Mouse (Mus musculus) limb, embryonic 10.5 days (tissue): Measurements from ENCODE around the gene Zp2. TPM values are rescaled to one million over a fixed set of nuclear protein-coding genes. Genes with fewer than 3 reads are reported as not detected.

Experiments
- DNase-seq: peaks from one replicate; pipeline ENCODE4 v3.0.0-alpha.2; 2017; ENCODE audit warnings: low spot score
- H3K27ac ChIP-seq: fragments of 300-500 bp; sonication (generic); 2 replicates; pipeline ENCODE4 v1.5.1; 2016; ENCODE audit warnings: mild to moderate bottlenecking
- H3K27me3 ChIP-seq: fragments of 300-500 bp; sonication (generic); 2 replicates; pipeline ENCODE4 v1.6.1; 2016; ENCODE audit warnings: low read depth, mild to moderate bottlenecking; ENCODE audit not compliant: poor library complexity, severe bottlenecking
- H3K36me3 ChIP-seq: fragments of 300-500 bp; sonication (generic); 2 replicates; pipeline ENCODE4 v1.6.1; 2016; ENCODE audit warnings: mild to moderate bottlenecking, moderate library complexity
- H3K4me1 ChIP-seq: fragments of 300-500 bp; sonication (generic); 2 replicates; pipeline ENCODE4 v1.6.1; 2016
- H3K4me3 ChIP-seq: fragments of 300-500 bp; sonication (generic); 2 replicates; pipeline ENCODE4 v1.5.1; 2016; ENCODE audit warnings: mild to moderate bottlenecking, moderate library complexity
- H3K9me3 ChIP-seq: fragments of 300-500 bp; sonication (generic); replicated peaks from 2 replicates; pipeline ENCODE4 v1.6.1; 2016; ENCODE audit warnings: mild to moderate bottlenecking
- WGBS: fragments of 180-500 bp; shearing (Covaris S2); methylation state at CpG from one replicate; pipeline ENCODE4 v1.1.7; 2016; 5-methylcytosine and 5-hydroxymethylcytosine counted together
- polyA plus RNA-seq: library from polyadenylated mRNA; unstranded; fragments of >200 nt; fragmentation: Nextera tagmentation; extraction: Ambion mirVana; gene quantifications from 2 replicates; pipeline ENCODE4 v1.2.1, GENCODE M21; 2016

The Zp2 gene
- polyA plus RNA-seq, 1 experiment from 2014 or later = not detected

DNA sequence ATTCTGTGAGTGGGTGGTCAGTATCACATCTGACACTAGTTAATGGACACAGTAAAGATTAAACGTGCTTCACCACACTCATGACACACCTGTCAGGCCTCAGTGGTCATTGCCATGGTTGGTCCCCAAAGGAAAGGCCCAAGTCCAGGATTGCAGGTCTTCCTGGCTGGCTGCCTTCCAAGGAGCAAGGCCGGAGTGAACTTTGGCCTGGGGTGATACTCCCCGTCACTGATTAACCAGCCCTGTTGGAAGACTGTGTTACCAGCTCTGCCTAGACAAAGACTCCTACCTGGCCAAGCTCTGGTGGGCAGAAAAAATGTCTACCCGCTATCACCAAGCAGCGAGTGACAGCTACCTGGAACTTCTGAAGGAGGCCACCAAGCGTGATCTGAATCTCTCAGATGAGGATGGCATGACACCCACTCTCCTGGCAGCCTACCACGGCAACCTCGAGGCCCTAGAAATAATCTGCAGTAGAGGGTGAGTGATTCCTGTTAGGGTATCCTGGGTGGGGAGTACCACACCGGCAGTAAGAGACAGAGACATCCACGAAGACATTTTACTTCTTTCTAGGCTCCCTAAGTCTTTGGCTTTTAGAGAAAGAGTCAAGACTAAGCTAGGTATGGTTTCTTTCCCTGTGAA is 28.6 kb upstream of the Zp2 start, which contains the start of gene Anks4b:
Gene Anks4b (plus strand): TSS at position 256 of the 642 bp plus-strand sequence.
- no peaks in the 10 kb centered on the region for H3K36me3 ChIP-seq
- no peak for DNase-seq
- WGBS = 91% methylated on average over 10 of the region's 10 CpGs

DNA sequence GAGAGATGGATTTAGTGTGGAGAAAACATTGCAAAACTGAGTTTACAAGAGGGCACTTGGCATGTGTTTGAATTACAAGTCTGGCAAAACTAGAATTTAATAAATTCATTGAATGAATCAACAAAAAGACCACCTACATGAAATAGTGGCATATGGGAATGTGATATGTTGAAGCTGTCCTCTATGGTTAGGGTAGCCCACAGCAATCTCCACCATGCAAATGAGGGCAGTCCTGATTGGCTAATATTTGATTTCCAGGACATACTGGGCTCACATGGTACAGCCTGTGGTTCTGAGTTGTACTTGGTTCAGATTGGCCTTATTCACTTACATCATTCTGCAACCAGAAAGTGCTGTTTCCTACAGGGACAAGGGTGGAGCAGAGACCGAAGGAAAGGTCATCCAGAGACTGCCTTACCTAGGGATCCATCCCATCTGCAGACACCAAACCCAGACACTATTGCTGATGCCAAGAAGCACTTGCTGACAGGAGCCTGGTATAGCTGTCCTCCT is 27.2 kb upstream of the Zp2 start:
- Histone ChIP-seq H3K4me1 (no peaks in the 10 kb centered on the region), H3K36me3 (no peaks in the 10 kb centered on the region), H3K9me3 (no peaks in the 10 kb centered on the region), H3K27me3 (no peaks in the 10 kb centered on the region), H3K4me3 (no peak overlapping the region), H3K27ac (no peak overlapping the region)
- 93% methylated on average over 1 of the region's 1 CpGs for WGBS
- no peak for DNase-seq

More for the DNA sequence above, 28.6 kb upstream of the Zp2 start, which contains the start of gene Anks4b:
- H3K27me3 ChIP-seq = no peaks in the 10 kb centered on the region
- H3K27ac ChIP-seq = no peak within 1 kb of the TSS
- no peaks in the 10 kb centered on the region for H3K4me1 ChIP-seq
- H3K4me3 ChIP-seq = no peak within 1 kb of the TSS
- H3K9me3 ChIP-seq = no peaks in the 10 kb centered on the region

DNA sequence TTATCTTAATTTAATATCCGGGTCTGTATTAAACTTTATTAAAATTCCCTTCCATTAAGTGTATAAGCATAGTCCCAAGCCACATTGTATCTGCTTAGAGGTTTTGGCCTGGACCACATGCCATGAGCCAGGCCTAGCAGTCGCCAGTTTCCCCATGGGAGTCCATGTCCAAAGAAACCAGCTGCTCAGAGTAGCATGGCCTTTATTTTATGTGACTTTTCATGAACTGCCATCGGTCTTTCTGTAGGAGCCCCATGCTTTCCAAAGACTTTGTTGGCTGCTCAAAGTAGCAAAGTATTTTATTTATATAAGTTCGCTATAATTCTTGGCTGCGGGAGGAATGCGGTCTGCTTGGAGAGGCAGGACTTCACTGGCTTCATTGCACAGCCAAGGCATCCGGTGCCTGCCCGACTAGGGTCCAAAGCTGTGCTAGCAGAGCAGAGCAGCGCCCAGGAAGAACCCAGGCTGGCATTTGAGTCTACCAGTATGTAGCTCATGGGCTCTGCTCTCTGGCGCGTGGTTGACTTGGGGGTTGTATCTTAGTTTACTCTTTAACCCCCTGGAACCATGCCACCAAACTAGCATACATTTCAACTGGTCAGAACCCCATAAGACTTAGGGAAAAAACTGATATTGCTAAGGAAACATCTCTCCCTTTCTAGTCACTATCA is 18.6 kb upstream of the Zp2 start:
- no peaks in the 10 kb centered on the region for H3K36me3 ChIP-seq
- H3K27me3 ChIP-seq = no peaks in the 10 kb centered on the region
- no peak for DNase-seq
- WGBS = 93% methylated on average over 11 of the region's 11 CpGs
- no peaks in the 10 kb centered on the region for H3K9me3 ChIP-seq
- H3K27ac ChIP-seq = no peak overlapping the region
- H3K4me3 ChIP-seq = no peak overlapping the region
- H3K4me1 ChIP-seq = peaks cover 4% of the 10 kb centered on the region

GRCm38 (mm10) chr7:120158121-120158613 is 13.1 kb upstream of the Zp2 start:
- no peaks in the 10 kb centered on the region for H3K36me3 ChIP-seq
- WGBS = 39% methylated on average over 4 of the region's 4 CpGs
- peak overlapping the region; percentile 7; the same call in 1 of the 2 replicates for H3K27ac ChIP-seq
- H3K27me3 ChIP-seq = no peaks in the 10 kb centered on the region
- H3K4me1 ChIP-seq = peaks cover 31% of the 10 kb centered on the region
- H3K9me3 ChIP-seq = no peaks in the 10 kb centered on the region
- H3K4me3 ChIP-seq = no peak overlapping the region
- no peak for DNase-seq

- H3K9me3 ChIP-seq = no peaks in the 10 kb centered on the region
- H3K27me3 ChIP-seq = no peaks in the 10 kb centered on the region
- H3K4me3 ChIP-seq = no peak overlapping the region
- WGBS = 42% methylated on average over 5 of the region's 5 CpGs
- no peaks in the 10 kb centered on the region for H3K36me3 ChIP-seq
- no peak overlapping the region for H3K27ac ChIP-seq
- H3K4me1 ChIP-seq = peaks cover 31% of the 10 kb centered on the region
- DNase-seq = no peak
Measured at GRCm38 (mm10) chr7:120157575-120158061, 12.5 kb upstream of the Zp2 start.

DNA sequence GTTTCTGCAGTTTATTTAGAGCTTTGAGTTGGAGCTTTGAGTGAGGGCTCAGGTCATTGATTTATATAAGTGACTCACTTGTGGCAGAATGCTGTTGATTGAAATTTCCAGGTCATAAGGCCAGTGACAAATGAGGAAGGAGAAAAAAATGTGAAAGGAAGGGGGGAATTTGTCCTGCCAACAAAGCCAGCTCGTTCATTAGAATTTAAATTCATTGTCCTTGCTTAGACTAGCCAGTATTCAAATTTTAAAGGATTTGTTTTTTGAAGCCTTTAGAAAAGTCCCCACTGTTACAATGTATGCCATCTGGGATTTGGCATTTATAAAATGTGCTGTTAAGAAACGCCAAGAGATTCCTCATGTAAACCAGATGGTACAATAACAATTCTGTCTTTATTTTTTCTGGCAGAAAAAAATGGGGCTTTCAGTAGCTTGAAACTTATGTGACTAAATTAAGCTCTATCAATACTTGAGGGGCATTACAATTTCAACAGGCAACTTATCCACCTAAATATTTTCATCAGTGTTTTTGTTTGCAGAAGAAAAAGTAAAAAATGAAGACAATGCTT is 11.8 kb upstream of the Zp2 start:
- no peaks in the 10 kb centered on the region for H3K27me3 ChIP-seq
- DNase-seq = no peak
- no peak overlapping the region for H3K4me3 ChIP-seq

DNA sequence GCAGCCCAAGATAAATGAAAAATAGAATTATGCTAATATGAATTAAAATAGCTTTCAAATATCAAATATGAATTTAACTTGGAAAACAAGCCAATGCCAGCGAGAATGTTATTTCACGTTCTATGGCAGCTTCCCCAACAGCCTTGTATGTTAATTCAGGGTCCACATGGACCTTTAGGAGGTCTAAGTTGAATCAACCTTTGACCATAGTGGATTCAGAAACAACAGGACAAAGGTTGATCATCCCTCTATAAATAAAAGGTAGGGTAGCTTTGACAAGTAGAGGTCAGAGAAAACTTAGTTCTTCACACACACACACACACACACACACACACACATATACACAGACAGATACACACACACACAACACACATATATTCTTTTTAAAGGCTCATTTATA is 5.8 kb upstream of the Zp2 start:
- Histone ChIP-seq H3K36me3 (no peaks in the 10 kb centered on the region), H3K4me1 (peaks cover 7% of the 10 kb centered on the region), H3K27ac (no peak overlapping the region), H3K4me3 (no peak overlapping the region), H3K27me3 (no peaks in the 10 kb centered on the region), H3K9me3 (no peaks in the 10 kb centered on the region)
- no peak for DNase-seq
- WGBS = 83% methylated on average over 2 of the region's 2 CpGs

More for the DNA sequence above, 11.8 kb upstream of the Zp2 start:
- H3K9me3 ChIP-seq = no peaks in the 10 kb centered on the region
- whole genome bisulfite sequencing = 33% methylated on average over 2 of the region's 2 CpGs
- H3K4me1 ChIP-seq = peaks cover 31% of the 10 kb centered on the region
- no peak overlapping the region for H3K27ac ChIP-seq
- no peaks in the 10 kb centered on the region for H3K36me3 ChIP-seq

- H3K9me3 ChIP-seq = no peaks in the 10 kb centered on the region
- no peak for DNase-seq
- WGBS = 19% methylated on average over 3 of the region's 3 CpGs
- peaks cover 6% of the 10 kb centered on the region; the same call in 1 of the 2 replicates for H3K4me1 ChIP-seq
- no peak overlapping the region for H3K27ac ChIP-seq
- no peaks in the 10 kb centered on the region for H3K36me3 ChIP-seq
- no peaks in the 10 kb centered on the region for H3K27me3 ChIP-seq
- no peak overlapping the region for H3K4me3 ChIP-seq
Measured at GRCm38 (mm10) chr7:120150257-120150656, 5.2 kb upstream of the Zp2 start.

- Histone ChIP-seq H3K4me1 (no peaks in the 10 kb centered on the region), H3K36me3 (no peaks in the 10 kb centered on the region), H3K4me3 (no peak overlapping the region), H3K27ac (no peak overlapping the region), H3K27me3 (no peaks in the 10 kb centered on the region), H3K9me3 (no peaks in the 10 kb centered on the region)
- 89% methylated on average over 1 of the region's 1 CpGs for WGBS
- DNase-seq = no peak
Measured at GRCm38 (mm10) chr7:120142743-120143142, 2.3 kb downstream of the Zp2 start.

GRCm38 (mm10) chr7:120128951-120129350 is 16.1 kb downstream of the Zp2 start:
- Histone ChIP-seq H3K9me3 (no peaks in the 10 kb centered on the region), H3K36me3 (no peaks in the 10 kb centered on the region), H3K4me1 (peaks cover 31% of the 10 kb centered on the region), H3K27me3 (no peaks in the 10 kb centered on the region), H3K4me3 (no peak overlapping the region), H3K27ac (no peak overlapping the region)
- DNase-seq = no peak
- 87% methylated on average over 4 of the region's 4 CpGs for WGBS

DNA sequence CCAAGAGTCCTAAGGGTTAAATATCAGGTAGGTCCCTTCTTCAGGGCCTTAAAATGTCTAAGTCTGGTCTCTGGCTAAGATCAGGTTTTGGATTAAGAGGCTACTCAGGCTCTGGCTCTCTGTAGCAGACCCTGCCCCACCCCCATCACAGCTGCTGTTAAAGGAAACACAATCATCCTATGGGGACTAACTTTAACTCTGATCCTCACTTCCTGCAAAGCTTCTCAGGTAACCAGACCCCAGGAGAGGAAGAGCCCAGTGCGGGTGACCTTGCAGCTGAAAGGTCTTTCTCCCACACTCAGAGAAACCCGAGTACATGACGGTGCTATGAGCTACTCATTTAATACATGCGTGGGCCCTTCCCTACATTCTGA is 17.4 kb downstream of the Zp2 start:
- DNase-seq = peak; percentile 58
- peak overlapping the region; percentile 80 for H3K27ac ChIP-seq

DNA sequence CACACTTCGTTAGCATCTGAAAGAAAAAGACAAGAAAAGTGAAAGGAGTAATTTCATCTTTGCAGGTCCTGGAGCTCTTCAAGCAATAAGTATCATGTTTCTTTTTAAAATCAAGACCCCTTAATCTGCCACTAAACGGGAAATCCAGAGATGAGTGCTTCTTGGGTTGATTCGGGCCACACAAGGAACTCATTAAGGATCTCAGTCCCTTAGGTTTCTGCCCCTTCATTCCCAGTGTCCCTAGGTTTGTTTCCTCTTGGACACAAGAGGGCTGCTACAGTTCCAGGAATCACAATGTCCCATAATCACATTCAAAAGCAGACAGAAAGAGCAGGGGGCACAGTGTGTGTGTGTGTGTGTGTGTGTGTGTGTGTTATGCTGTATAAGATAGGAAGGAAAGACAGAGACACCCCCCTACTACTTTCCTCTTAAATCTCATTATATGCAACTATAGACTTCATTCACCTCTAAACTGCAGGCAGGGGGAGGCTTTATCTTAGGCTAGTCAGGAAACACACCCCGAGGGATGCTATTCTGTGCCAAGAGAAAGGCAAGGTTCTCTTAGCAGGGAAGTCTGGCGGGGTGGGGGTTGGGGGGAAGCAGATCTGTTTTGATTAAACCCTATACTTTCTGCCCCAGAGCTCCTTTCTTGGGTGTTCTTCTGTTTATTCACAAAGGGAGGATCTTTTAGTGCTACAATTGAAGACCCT is 18.0 kb downstream of the Zp2 start:
- no peak for DNase-seq
- no peak overlapping the region for H3K4me3 ChIP-seq
- no peaks in the 10 kb centered on the region for H3K9me3 ChIP-seq
- peak overlapping the region; percentile 80 for H3K27ac ChIP-seq
- no peaks in the 10 kb centered on the region for H3K36me3 ChIP-seq
- WGBS = 27% methylated on average over 5 of the region's 5 CpGs
- H3K4me1 ChIP-seq = peaks cover 31% of the 10 kb centered on the region
- no peaks in the 10 kb centered on the region for H3K27me3 ChIP-seq

More for the DNA sequence above, 17.4 kb downstream of the Zp2 start:
- WGBS = 24% methylated on average over 4 of the region's 4 CpGs
- Histone ChIP-seq H3K36me3 (no peaks in the 10 kb centered on the region), H3K27me3 (no peaks in the 10 kb centered on the region), H3K4me3 (no peak overlapping the region), H3K4me1 (peaks cover 31% of the 10 kb centered on the region), H3K9me3 (no peaks in the 10 kb centered on the region)
